Mouse (Mus musculus) brain, embryonic 14.5 days (tissue): ENCODE data around the gene Suv39h1.

ENCODE experiments used
- CTCF ChIP-seq: fragments of 200-500 bp; IDR thresholded peaks from 2 replicates; pipeline ENCODE4 v1.5.1; 2012; ENCODE audit warnings: inconsistent platforms, mild to moderate bottlenecking, moderate library complexity, borderline replicate concordance; ENCODE audit not compliant: insufficient read depth, insufficient read length; ENCODE audit errors: extremely low read depth
- POLR2A ChIP-seq: fragments of 200-500 bp; IDR thresholded peaks from 2 replicates; pipeline ENCODE4 v1.6.1; 2012; ENCODE audit warnings: mild to moderate bottlenecking, inconsistent platforms, borderline replicate concordance; ENCODE audit not compliant: poor library complexity, insufficient read depth, insufficient read length, severe bottlenecking; ENCODE audit errors: extremely low read depth

DNA sequence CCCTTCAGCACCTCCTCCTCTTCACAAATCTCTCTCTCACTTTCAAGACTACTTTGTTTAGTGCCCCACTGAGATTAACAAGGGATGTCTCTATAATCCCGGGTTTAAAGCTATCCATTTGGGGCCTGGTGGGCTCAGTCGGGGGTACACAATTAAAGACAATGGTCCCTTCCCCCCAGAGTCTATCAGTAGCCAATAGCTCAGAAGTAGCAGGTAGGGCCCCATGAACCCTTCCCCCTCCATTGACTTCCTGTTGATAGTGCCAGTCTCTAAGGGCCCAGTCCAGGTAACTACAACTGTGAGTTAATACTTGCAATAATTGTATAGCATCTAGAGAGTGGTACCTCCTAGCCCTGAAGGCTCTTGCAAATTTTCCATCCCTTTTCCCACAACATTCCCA is 61.4 kb downstream of the Suv39h1 start:
- TF ChIP-seq CTCF (no peak), POLR2A (no peak)
